Mouse (Mus musculus) C2C12 (cell line): ENCODE measurements at regions not wholly inside any gene's neighbourhood (a gene's known extent, or its start where the extent isn't known, plus 50 kb on each side); places are given as distances from the start of the nearest gene placed in this dataset.

Experiments
- H3K27me3 ChIP-seq: one replicate; pipeline ENCODE4 v1.6.1; 2011; ENCODE audit not compliant: control insufficient read depth, insufficient read depth, insufficient read length
- H3K36me3 ChIP-seq: one replicate; pipeline ENCODE4 v1.6.1; 2011; ENCODE audit not compliant: control insufficient read depth, insufficient read depth
- H3K4me3 ChIP-seq: one replicate; pipeline ENCODE4 v1.5.1; 2011; ENCODE audit warnings: mild to moderate bottlenecking, control low read depth; ENCODE audit not compliant: poor library complexity, insufficient read depth, severe bottlenecking
- H3K79me2 ChIP-seq: one replicate; pipeline ENCODE4 v1.6.1; 2011; ENCODE audit not compliant: control insufficient read depth, insufficient read depth
- H3K79me3 ChIP-seq: one replicate; pipeline ENCODE4 v1.6.1; 2011; ENCODE audit warnings: low read depth, control low read depth
- H3ac ChIP-seq: one replicate; pipeline ENCODE3; 2011; ENCODE audit warnings: low read depth; ENCODE audit not compliant: control insufficient read depth, insufficient read length
- CEBPB ChIP-seq: IDR thresholded peaks from one replicate; pipeline ENCODE4 v1.6.1; 2011; ENCODE audit warnings: low read depth, mild to moderate bottlenecking, control low read depth, moderate library complexity
- CTCF ChIP-seq: IDR thresholded peaks from one replicate; pipeline ENCODE4 v1.5.1; 2011; ENCODE audit not compliant: control insufficient read depth, insufficient read depth, insufficient read length
- FOSL1 ChIP-seq: IDR thresholded peaks from one replicate; pipeline ENCODE4 v1.8.0; 2011; ENCODE audit warnings: mild to moderate bottlenecking, low read length; ENCODE audit not compliant: poor library complexity, insufficient read depth, severe bottlenecking
- MAX ChIP-seq: IDR thresholded peaks from one replicate; pipeline ENCODE4 v1.6.1; 2011; ENCODE audit warnings: mild to moderate bottlenecking, control low read depth
- MYOD1 ChIP-seq: IDR thresholded peaks from one replicate; pipeline ENCODE4 v1.6.1; 2011; ENCODE audit warnings: low read depth; ENCODE audit not compliant: control insufficient read depth, insufficient read length
- MYOG ChIP-seq: IDR thresholded peaks from one replicate; pipeline ENCODE4 v1.6.1; 2011; ENCODE audit not compliant: control insufficient read depth, insufficient read length; ENCODE audit errors: extremely low read depth
- USF1 ChIP-seq: IDR thresholded peaks from one replicate; pipeline ENCODE4 v1.6.1; 2011; ENCODE audit warnings: low read depth, mild to moderate bottlenecking, control low read depth, moderate library complexity

- Histone ChIP-seq H3ac (no peak overlapping the region), H3K4me3 (no peak overlapping the region), H3K79me2 (no peaks in the 10 kb centered on the region), H3K36me3 (no peaks in the 10 kb centered on the region), H3K79me3 (no peaks in the 10 kb centered on the region), H3K27me3 (no peaks in the 10 kb centered on the region)
- no peak for TF ChIP-seq MYOG
- TF ChIP-seq CTCF = no peak
- no peak for TF ChIP-seq USF1
- TF ChIP-seq MAX = no peak
- no peak for TF ChIP-seq MYOD1
- TF ChIP-seq FOSL1 = no peak
- TF ChIP-seq CEBPB = no peak
These were observed 108.3 kb upstream of the 1700021F07Rik start for GRCm38 (mm10) chr2:173413906-173414656.

- H3K79me3 ChIP-seq = no peaks in the 10 kb centered on the region
- H3K79me2 ChIP-seq = no peaks in the 10 kb centered on the region
- H3K27me3 ChIP-seq = no peaks in the 10 kb centered on the region
- H3ac ChIP-seq = no peak overlapping the region
- H3K4me3 ChIP-seq = no peak overlapping the region
- no peaks in the 10 kb centered on the region for H3K36me3 ChIP-seq
- TF ChIP-seq FOSL1 = no peak
These were observed 107.0 kb upstream of the 1700021F07Rik start for GRCm38 (mm10) chr2:173415429-173415828.

DNA sequence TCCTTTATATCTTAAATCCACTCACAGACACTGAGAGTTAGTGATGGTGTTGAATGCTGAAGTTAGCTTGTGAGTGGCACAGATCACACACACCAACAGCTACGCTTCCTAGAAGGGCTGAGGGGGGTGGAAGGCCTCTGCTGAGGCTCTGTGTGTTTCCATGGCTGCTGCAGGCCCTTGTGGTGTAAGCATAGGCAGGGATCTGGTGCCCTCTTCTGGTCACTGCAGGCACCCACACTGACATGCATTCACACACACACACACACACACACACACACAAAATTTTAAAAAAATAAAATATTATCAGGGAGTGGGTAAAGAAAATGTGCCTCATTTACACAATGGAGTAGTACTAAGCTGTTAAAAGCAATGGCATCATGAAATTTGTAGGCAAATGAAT lies 105.5 kb upstream of the 1700021F07Rik start:
- TF ChIP-seq MYOD1 (no peak), CTCF (peak; percentile 26)
- no peaks in the 10 kb centered on the region for H3K36me3 ChIP-seq
- H3K79me2 ChIP-seq = no peaks in the 10 kb centered on the region
- H3K79me3 ChIP-seq = no peaks in the 10 kb centered on the region
- H3K4me3 ChIP-seq = no peak overlapping the region
- no peaks in the 10 kb centered on the region for H3K27me3 ChIP-seq
- no peak overlapping the region for H3ac ChIP-seq

- no peaks in the 10 kb centered on the region for H3K36me3 ChIP-seq
- H3K79me2 ChIP-seq = no peaks in the 10 kb centered on the region
- no peak overlapping the region for H3K4me3 ChIP-seq
- peak overlapping the region; percentile 11 for H3ac ChIP-seq
- no peaks in the 10 kb centered on the region for H3K79me3 ChIP-seq
- no peaks in the 10 kb centered on the region for H3K27me3 ChIP-seq
- TF ChIP-seq MYOG = no peak
- no peak for TF ChIP-seq MYOD1
- TF ChIP-seq MAX = no peak
These were observed 103.4 kb upstream of the 1700021F07Rik start for GRCm38 (mm10) chr2:173418951-173419350.

- peak; percentile 73 for TF ChIP-seq MYOD1
- TF ChIP-seq USF1 = no peak
- Histone ChIP-seq H3K27me3 (no peaks in the 10 kb centered on the region), H3K79me2 (no peaks in the 10 kb centered on the region), H3K4me3 (no peak overlapping the region), H3ac (no peak overlapping the region), H3K36me3 (no peaks in the 10 kb centered on the region), H3K79me3 (no peaks in the 10 kb centered on the region)
These were observed 102.4 kb upstream of the 1700021F07Rik start for GRCm38 (mm10) chr2:173419972-173420391.

DNA sequence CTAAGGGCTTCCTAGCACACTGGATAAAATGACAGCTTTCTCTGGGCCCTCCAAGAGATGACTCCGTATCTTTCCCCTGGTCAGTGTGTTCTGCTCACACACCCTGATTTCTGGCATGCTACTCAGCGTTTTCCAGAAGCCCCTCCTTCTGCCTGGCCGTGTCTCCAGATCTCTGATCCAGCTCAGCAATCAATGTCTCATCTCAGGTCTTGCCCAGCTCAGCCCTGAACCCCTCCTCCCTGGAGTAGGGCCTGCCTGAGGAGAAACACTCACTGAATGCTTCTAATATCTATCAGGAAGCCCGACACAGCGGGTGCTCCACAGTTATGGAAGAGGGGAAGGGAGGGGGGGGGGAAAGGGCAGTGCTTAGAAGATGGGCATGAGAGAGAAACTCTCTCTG lies 101.9 kb upstream of the 1700021F07Rik start:
- no peak for TF ChIP-seq MYOD1
- no peak for TF ChIP-seq USF1
- no peak for TF ChIP-seq MYOG
- TF ChIP-seq MAX = no peak
- TF ChIP-seq CEBPB = no peak
- TF ChIP-seq FOSL1 = no peak
- no peak for TF ChIP-seq CTCF
- no peak overlapping the region for H3ac ChIP-seq
- no peaks in the 10 kb centered on the region for H3K27me3 ChIP-seq
- H3K79me3 ChIP-seq = no peaks in the 10 kb centered on the region
- no peaks in the 10 kb centered on the region for H3K36me3 ChIP-seq
- H3K79me2 ChIP-seq = no peaks in the 10 kb centered on the region
- no peak overlapping the region for H3K4me3 ChIP-seq
